In the genomic region with DNA sequence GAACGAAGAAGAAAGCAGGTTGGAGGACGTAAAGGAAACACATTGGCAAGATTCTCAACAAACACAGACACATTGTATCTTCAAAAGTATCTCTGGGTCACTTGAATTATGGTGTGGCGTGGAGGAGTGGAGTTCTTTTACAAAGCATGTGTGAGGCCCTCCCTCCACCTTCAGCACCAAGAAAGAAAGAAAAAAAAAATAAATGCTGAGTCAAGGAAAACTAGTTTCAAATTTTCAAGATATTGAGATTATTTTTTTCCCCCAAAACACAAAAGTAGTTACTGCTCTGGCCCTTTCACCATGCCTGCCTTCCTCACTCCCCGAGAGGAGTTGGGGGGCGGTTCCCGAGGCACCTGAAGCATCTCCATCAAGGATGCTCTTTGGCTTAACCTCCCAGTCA, we compare ENCODE assay signal across 17 mouse cellular contexts.
"Had no signal": no experiment of that assay in that cellular context is flagged by ENCODE, and none has a peak within 500 bp of the region (broad histone marks: within the 10 kb centered on the region; RNA-seq: fewer than 3 reads in every experiment).

No protein-coding gene starts in this region.

- H3K4me3 ChIP-seq: intestine, embryonic 15.5 days; limb, embryonic 10.5 days; limb, embryonic 13.5 days; liver, embryonic 12.5 days; liver, embryonic 15.5 days; stomach, embryonic 15.5 days had no signal

- H3K27ac ChIP-seq: intestine, embryonic 15.5 days; limb, embryonic 10.5 days; limb, embryonic 13.5 days; liver, embryonic 12.5 days; liver, embryonic 15.5 days; macrophage; stomach, embryonic 15.5 days had no signal

- ATAC-seq: intestine, embryonic 15.5 days; liver, embryonic 12.5 days had no signal

- H3K4me2 ChIP-seq: intestine, embryonic 15.5 days; limb, embryonic 13.5 days; liver, embryonic 12.5 days; liver, embryonic 15.5 days; midbrain, embryonic 11.5 days; stomach, embryonic 15.5 days had no signal

- DNase-seq: kidney, adult 11 months; kidney, adult 8-10 months; liver; lung, adult 2 months; midbrain, embryonic 14.5 days; right cerebral cortex, adult 18-20 months; right cerebral cortex, postnatal 14 days; right cerebral cortex, postnatal 4 days; spleen, adult 18-20 months had no signal

- H3K36me3 ChIP-seq: intestine, embryonic 15.5 days; limb, embryonic 10.5 days; limb, embryonic 13.5 days; liver, embryonic 12.5 days; liver, embryonic 15.5 days; stomach, embryonic 15.5 days had no signal

- H3K27me3 ChIP-seq: intestine, embryonic 15.5 days; limb, embryonic 13.5 days; stomach, embryonic 15.5 days had no signal

- H3K9ac ChIP-seq: intestine, embryonic 15.5 days; limb, embryonic 13.5 days; liver, embryonic 12.5 days; liver, embryonic 15.5 days; stomach, embryonic 15.5 days had no signal

- H3K9me3 ChIP-seq: intestine, embryonic 15.5 days; limb, embryonic 10.5 days; limb, embryonic 13.5 days; liver, embryonic 12.5 days; liver, embryonic 15.5 days; stomach, embryonic 15.5 days had no signal
